Mouse (Mus musculus) megakaryocyte, embryonic 14.5 days (primary cell): ENCODE results near the gene Gpr25.

Experiments used
- FLI1 ChIP-seq: IDR thresholded peaks from 2 replicates; pipeline ENCODE4 v1.6.1; 2012; ENCODE audit warnings: low read length, inconsistent platforms, mixed read lengths
- GATA1 ChIP-seq: IDR thresholded peaks from 3 replicates; pipeline ENCODE4 v1.6.1; 2012; ENCODE audit warnings: mixed read lengths, low read length, inconsistent platforms, borderline replicate concordance

GRCm38 (mm10) chr1:136228328-136229039, 32.2 kb downstream of the Gpr25 start:
- no peak for TF ChIP-seq GATA1
- no peak for TF ChIP-seq FLI1
